Mouse (Mus musculus): ENCODE data around the gene Nhsl1.

The Nhsl1 gene

DNA sequence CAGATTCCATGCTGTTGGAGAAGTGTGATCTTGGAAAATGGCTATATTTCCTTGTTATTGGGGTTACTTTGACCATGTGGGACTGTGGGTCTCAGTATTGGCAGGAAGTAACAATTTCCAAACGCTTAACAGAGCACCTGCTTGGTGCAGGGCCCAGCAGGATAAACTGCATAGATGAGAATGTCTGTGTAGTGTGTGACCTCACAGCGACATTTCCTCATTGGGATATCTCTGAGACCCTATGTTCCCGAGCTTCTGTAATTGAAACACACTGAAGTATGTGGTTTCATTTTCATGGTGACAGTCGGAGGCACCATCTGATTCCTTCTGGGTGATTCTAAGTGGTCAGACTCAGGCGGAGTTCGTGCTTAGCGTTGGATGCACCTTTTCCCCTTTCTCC is 75.5 kb downstream of the Nhsl1 start:
- in situ Hi-C loops (cut with MboI, MseI) = no loop called here

DNA sequence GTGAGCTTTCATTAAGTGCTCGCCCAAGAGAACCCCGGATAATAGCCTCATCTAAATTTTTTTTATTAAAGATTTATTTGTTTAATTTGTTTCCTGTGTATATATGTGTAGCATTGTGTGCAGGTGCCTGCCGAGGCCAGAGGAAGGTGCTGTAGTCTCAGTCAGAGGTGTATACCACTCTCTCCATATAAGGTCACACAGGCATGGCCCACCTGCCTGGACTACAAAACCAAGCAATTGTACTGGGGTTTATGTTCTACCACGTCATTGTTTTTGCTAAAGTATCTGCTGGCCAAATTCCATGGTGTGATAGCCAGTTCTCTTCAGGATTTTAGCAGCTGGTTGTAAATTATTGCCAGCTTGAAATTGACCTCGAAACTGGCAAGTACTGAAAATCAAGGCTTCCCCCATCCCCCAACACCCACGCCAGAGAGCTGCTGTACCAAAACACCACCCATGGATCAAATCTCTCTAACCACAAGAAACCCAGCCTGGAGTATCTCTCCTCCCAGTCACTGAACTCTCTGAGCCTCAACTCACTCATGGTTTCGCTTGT is 81.4 kb downstream of the Nhsl1 start:
- in situ Hi-C loops (cut with MboI, MseI) = no loop called here

GRCm38 (mm10) chr10:18400998-18401397 is 82.2 kb downstream of the Nhsl1 start:
- in situ Hi-C loops (cut with MboI, MseI) = no loop called here

GRCm38 (mm10) chr10:18403992-18404391 is 85.2 kb downstream of the Nhsl1 start:
- in situ Hi-C loops (cut with MboI, MseI) = no loop called here

DNA sequence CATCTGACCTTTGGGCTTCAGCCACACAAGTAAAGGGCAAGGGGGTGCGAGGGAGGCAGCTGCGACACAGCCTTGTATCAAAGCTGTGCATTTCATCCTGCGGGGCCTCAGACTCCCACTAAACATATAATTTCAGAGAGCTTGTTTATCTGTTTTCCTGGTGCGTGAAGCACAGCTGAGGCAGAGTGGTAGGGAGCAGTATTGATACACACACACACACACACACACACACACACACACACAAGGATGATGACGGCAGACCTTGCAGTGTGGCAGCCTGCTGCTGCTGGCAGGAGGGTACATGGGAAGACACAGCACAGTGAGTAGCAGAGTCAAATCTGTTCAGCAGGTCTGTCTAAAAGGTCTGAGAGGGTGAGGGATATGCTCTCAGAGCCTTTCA is 85.9 kb downstream of the Nhsl1 start:
- in situ Hi-C loops (cut with MboI, MseI) = no loop called here

- in situ Hi-C loops (cut with MboI, MseI) = no loop called here
These were observed 88.5 kb downstream of the Nhsl1 start for GRCm38 (mm10) chr10:18407062-18407830.

DNA sequence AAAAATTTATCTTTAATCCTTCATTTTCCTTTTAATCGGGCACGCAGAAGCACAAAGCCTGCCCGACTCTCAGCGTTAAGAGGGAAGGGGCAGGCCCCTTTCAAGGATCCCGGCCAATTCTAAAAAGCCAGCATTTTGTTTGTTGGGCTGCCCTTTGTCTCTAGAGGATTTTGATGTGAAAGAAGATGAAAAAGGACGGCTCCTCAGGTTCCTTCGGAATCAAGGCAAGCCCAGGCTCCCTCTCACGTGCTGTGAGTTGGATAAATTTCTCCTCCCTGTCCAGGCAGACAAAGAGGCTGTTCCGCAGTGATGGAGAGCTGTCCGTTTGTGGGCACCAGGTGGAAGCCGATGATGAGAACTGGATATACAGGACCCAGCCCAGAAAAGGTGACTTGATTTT is 89.3 kb downstream of the Nhsl1 start:
- in situ Hi-C loops (cut with MboI, MseI) = no loop called here

DNA sequence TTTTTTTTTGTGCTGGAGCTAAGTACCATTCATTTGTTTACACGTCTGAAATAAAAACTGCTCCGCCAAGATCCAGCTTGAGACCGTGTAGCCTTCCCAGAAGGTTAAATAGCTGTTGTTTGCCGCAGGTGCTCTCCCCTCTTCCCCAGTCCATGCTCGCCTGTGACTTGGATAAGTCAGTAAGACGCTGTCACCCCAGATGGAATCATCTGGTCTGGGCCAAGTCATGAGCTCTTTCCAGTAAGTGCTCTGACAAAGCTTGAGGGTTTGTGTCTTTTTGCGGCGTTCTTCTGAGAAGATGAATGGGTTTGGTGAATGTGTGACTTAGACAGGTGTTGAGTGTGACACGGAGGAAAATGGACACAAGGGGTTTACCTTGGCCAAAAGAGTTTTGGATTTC is 89.8 kb downstream of the Nhsl1 start:
- in situ Hi-C loops (cut with MboI, MseI) = no loop called here

- in situ Hi-C loops (cut with MboI, MseI) = no loop called here
These were observed 90.3 kb downstream of the Nhsl1 start for GRCm38 (mm10) chr10:18409068-18409467.

GRCm38 (mm10) chr10:18411266-18411665 is 92.5 kb downstream of the Nhsl1 start:
- in situ Hi-C loops (cut with MboI, MseI) = no loop called here

GRCm38 (mm10) chr10:18415946-18416345 is 97.2 kb downstream of the Nhsl1 start:
- in situ Hi-C loops (cut with MboI, MseI) = no loop called here

- in situ Hi-C loops (cut with MboI, MseI) = no loop called here
These were observed 99.4 kb downstream of the Nhsl1 start for GRCm38 (mm10) chr10:18418160-18418559.

GRCm38 (mm10) chr10:18419508-18419907 is 100.7 kb downstream of the Nhsl1 start:
- in situ Hi-C loops (cut with MboI, MseI) = no loop called here

DNA sequence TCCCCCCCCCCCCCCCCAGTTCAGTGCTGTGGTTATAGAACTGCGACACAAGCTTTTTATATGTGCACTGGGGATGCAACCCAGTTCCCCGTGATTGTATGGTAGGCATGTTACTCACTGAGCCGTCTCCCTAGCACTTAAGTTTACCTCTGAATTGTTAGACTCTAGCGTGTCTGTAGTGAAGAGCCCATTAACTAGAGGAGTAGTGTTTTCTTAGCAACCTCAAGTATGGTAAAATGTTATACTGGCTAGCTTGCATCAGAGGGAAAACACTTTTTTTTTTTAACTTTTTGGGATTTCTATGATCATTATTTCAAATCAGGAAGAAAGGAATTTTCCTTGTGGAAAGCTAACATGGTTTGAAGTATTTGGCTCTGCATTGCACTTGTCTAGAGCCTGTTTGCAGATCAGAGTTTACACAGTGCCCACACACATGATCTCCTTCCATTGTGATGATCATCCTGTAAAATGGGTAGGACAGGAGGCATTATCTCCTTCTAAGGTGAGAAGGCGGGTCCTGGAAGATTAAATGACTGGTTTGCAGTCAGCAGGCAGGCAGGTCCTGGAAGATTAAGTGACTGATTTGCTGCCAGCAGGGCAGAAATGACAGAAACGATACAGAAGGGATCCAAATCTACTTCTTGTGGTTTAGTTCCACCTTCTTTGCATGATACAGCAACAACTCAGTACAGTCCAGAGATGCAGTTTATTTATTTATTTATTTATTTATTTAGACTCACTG is 101.6 kb downstream of the Nhsl1 start:
- in situ Hi-C loops (cut with MboI, MseI) = no loop called here

- in situ Hi-C loops (cut with MboI, MseI) = no loop called here
These were observed 104.2 kb downstream of the Nhsl1 start for GRCm38 (mm10) chr10:18422968-18423367.

DNA sequence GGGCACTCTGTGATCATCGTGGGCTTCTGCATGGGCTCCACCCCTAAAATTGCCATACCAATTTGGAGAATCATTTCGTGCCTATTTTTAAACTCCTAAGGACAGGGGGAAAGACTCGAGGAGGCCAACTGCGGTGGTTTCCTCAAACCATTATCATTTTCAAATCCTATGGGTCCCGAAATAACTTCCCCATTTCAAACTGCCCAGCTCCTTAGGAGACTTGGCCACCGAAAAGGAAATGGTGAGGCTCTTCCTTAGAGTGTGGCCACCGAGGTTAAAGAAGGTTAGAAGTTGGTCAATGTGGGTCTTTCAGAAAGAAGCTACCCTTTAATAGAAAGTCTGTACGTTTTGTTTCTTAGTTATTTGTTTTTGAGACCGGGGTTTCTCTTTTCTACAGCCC is 104.8 kb downstream of the Nhsl1 start:
- in situ Hi-C loops (cut with MboI, MseI) = no loop called here

DNA sequence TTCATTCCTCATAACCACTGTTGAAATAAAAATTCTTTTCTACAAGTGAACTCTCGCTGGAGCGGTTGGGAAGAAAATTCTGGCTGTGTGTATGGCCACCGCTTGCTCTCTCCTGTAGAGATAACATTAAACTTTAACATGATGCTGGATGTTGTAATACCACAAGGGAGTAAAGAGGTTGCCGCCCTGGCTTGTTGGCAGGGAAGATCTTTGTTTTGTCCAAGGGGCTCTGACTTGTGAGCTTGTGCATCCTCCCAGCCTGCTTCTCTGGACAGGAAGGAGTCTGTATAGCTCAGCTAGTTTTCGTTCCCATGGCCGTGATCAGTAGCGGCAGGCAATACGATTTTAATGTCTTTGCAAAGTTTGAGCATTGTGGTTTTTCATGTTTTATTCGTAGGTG is 109.1 kb downstream of the Nhsl1 start:
- in situ Hi-C loops (cut with MboI, MseI) = no loop called here

DNA sequence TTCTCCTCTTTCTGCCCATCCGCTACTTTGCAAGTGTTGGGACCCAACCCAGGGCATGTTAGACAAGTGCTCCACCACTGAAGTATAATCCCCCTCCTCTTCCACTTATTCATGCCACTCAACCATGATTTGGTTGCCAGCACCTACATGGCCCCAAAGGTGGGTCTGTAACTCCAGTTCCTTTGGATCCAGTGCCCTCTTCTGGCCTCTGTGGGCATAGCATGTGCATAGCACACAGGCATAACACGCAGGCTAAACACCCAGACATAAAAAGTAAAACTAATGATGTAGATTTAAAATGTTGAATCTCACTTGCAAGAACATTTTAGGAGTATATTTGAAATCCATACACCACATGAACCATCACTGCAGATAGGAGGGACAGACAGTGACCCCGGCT is 110.7 kb downstream of the Nhsl1 start:
- in situ Hi-C loops (cut with MboI, MseI) = no loop called here

DNA sequence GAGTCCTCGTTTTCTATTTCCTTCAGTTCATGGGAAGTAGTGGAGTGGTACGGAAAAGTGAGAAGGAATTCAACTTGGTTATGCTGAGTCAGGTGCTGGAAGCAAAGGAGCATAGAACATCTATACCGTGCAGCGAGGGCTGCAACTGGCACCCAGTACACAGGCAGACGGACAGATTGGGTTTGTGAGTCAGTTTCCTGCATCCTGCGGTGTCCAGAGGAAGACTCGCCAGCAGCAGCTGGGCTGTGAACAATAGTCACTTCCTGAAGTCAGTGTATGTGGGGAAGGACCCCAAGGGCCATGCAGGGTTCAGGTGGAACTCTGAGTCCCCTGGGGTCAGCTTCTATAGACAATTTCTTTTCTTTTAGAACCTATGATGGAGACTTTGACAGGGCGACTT is 111.4 kb downstream of the Nhsl1 start:
- in situ Hi-C loops (cut with MboI, MseI) = no loop called here

DNA sequence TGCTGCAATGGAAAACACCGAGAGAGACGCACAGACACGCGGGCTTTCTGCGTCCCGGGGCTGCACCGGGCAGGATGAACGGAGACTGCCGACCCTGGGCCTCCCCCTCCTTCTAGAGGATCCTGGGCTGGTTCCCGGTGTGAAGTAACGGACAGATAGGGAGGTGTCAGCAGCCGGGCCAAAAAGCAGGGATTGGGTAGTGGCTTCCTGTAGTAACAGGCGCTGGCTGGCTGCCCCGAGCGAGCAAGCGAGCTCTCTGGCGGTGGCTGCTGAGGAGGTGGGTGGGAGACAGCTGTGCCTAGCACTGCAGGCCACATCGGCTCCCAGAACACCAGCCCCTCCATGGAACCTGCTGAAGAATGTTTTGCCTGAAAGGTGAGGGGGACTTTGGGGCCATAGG is 112.2 kb downstream of the Nhsl1 start:
- in situ Hi-C loops (cut with MboI, MseI) = no loop called here

- in situ Hi-C loops (cut with MboI, MseI) = no loop called here
These were observed 112.8 kb downstream of the Nhsl1 start for GRCm38 (mm10) chr10:18431546-18431945.

DNA sequence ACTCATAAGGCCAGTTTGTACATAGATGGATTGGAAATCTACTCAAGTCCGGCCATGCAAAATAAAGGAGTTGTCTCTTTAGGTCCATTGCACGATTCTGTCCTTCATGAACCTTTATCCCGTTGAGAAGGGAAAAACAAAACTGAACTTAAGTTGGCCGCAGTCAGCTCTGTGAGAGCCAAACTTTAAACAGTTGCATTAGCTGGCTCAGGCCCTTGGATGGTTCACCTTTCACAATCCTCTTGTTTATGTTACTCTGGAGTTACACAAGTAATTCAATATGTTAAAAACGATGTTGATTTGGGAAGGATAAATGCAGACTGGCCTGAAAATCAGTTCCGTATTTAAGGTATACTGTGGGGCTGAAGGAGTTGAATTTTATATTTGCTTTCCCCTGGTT is 116.7 kb downstream of the Nhsl1 start:
- in situ Hi-C loops (cut with MboI, MseI) = no loop called here

GRCm38 (mm10) chr10:18435938-18436337 is 117.2 kb downstream of the Nhsl1 start:
- in situ Hi-C loops (cut with MboI, MseI) = no loop called here

All from T-helper 1 cell (primary cell).